Mouse (Mus musculus) spleen, adult 2 months (tissue): ENCODE measurements around the gene Map3k9.

Source experiments
- CTCF ChIP-seq: fragments of 200-500 bp; IDR thresholded peaks from 2 replicates; pipeline ENCODE4 v1.5.1; 2011; ENCODE audit warnings: mild to moderate bottlenecking, inconsistent platforms; ENCODE audit not compliant: insufficient read depth, insufficient read length, insufficient replicate concordance; ENCODE audit errors: extremely low read depth
- POLR2A ChIP-seq: fragments of 200-500 bp; IDR thresholded peaks from 2 replicates; pipeline ENCODE4 v1.6.1; 2011; ENCODE audit warnings: low read depth, low read length, inconsistent platforms

GRCm38 (mm10) chr12:81808596-81808995 lies 27.6 kb upstream of the Map3k9 start:
- TF ChIP-seq CTCF (no peak), POLR2A (no peak)
